Mouse (Mus musculus): ENCODE measurements around the gene Fbxl14. TPM values are rescaled to one million over a fixed set of nuclear protein-coding genes. Genes with fewer than 3 reads are reported as not detected.

The Fbxl14 gene
- polyA plus RNA-seq, 1 experiment from 2014 or later, result 4.6 TPM

GRCm38 (mm10) chr6:119487085-119487458, 7.6 kb downstream of the Fbxl14 start:
- Histone ChIP-seq H3K9ac (no peak overlapping the region), H3K27ac (no peak overlapping the region), H3K4me3 (replicated peaks) (no peak overlapping the region), H3K4me2 (replicated peaks) (no peak overlapping the region), H3K36me3 (0 out of 2 replicates have a peak, but pooled peaks cover 4% of the 10 kb centered on the region), H3K9me3 (no peaks in the 10 kb centered on the region), H3K4me1 (replicated peaks) (peaks cover 24% of the 10 kb centered on the region), H3K27me3 (replicated peaks) (no peaks in the 10 kb centered on the region)
- WGBS, result 64% methylated on average over 7 of the region's 7 CpGs
- peak; percentile 60 for ATAC-seq

- ATAC-seq, result no peak
- Histone ChIP-seq H3K4me1 (replicated peaks) (peaks cover 24% of the 10 kb centered on the region), H3K4me3 (replicated peaks) (no peak overlapping the region), H3K27ac (no peak overlapping the region), H3K9me3 (no peaks in the 10 kb centered on the region), H3K36me3 (0 out of 2 replicates have a peak, but pooled peaks cover 4% of the 10 kb centered on the region), H3K4me2 (replicated peaks) (no peak overlapping the region), H3K9ac (no peak overlapping the region), H3K27me3 (replicated peaks) (no peaks in the 10 kb centered on the region)
- 88% methylated on average over 9 of the region's 9 CpGs for WGBS
Measured at GRCm38 (mm10) chr6:119487619-119488018, 8.2 kb downstream of the Fbxl14 start.

- H3K27ac ChIP-seq, result no peak overlapping the region
- ATAC-seq, result no peak
- H3K9ac ChIP-seq, result no peak overlapping the region
- H3K4me3 ChIP-seq (replicated peaks), result no peak overlapping the region
- H3K4me2 ChIP-seq (replicated peaks), result peak overlapping the region; percentile 22; the same call in 1 of the 2 replicates
- no peaks in the 10 kb centered on the region for H3K9me3 ChIP-seq
- H3K36me3 ChIP-seq, result no peaks in the 10 kb centered on the region
- H3K27me3 ChIP-seq (replicated peaks), result no peaks in the 10 kb centered on the region
- H3K4me1 ChIP-seq (replicated peaks), result peaks cover 12% of the 10 kb centered on the region
- WGBS, result 12% methylated on average over 5 of the region's 5 CpGs
Measured at GRCm38 (mm10) chr6:119489765-119490164, 10.3 kb downstream of the Fbxl14 start.

GRCm38 (mm10) chr6:119490549-119490948, 11.1 kb downstream of the Fbxl14 start:
- H3K36me3 ChIP-seq, result no peaks in the 10 kb centered on the region
- H3K9me3 ChIP-seq, result no peaks in the 10 kb centered on the region
- no peak overlapping the region for H3K4me3 ChIP-seq (replicated peaks)
- ATAC-seq, result no peak
- H3K9ac ChIP-seq, result no peak overlapping the region
- peaks cover 10% of the 10 kb centered on the region for H3K4me1 ChIP-seq (replicated peaks)
- no peaks in the 10 kb centered on the region for H3K27me3 ChIP-seq (replicated peaks)
- no peak overlapping the region for H3K27ac ChIP-seq
- 44% methylated on average over 11 of the region's 11 CpGs for WGBS
- H3K4me2 ChIP-seq (replicated peaks), result 0 out of 2 replicates have a peak overlapping the region, but pooled peaks have one; percentile 4

- Histone ChIP-seq H3K27me3 (replicated peaks) (no peaks in the 10 kb centered on the region), H3K4me2 (replicated peaks) (no peak overlapping the region)
- ATAC-seq, result no peak
Measured at GRCm38 (mm10) chr6:119491006-119491405, 11.5 kb downstream of the Fbxl14 start.

GRCm38 (mm10) chr6:119491997-119492629, 12.6 kb downstream of the Fbxl14 start:
- 74% methylated on average over 9 of the region's 9 CpGs for WGBS
- Histone ChIP-seq H3K4me1 (replicated peaks) (0 out of 2 replicates have a peak, but pooled peaks cover 4% of the 10 kb centered on the region), H3K27ac (no peak overlapping the region), H3K4me3 (replicated peaks) (no peak overlapping the region), H3K27me3 (replicated peaks) (no peaks in the 10 kb centered on the region), H3K4me2 (replicated peaks) (no peak overlapping the region), H3K36me3 (no peaks in the 10 kb centered on the region), H3K9ac (no peak overlapping the region), H3K9me3 (no peaks in the 10 kb centered on the region)
- ATAC-seq, result no peak

More at GRCm38 (mm10) chr6:119491006-119491405, 11.5 kb downstream of the Fbxl14 start:
- no peak overlapping the region for H3K9ac ChIP-seq
- H3K4me1 ChIP-seq (replicated peaks), result 0 out of 2 replicates have a peak, but pooled peaks cover 5% of the 10 kb centered on the region
- no peaks in the 10 kb centered on the region for H3K36me3 ChIP-seq
- no peak overlapping the region for H3K27ac ChIP-seq
- no peaks in the 10 kb centered on the region for H3K9me3 ChIP-seq
- WGBS, result 70% methylated on average over 11 of the region's 11 CpGs
- H3K4me3 ChIP-seq (replicated peaks), result no peak overlapping the region

GRCm38 (mm10) chr6:119492630-119493014, 13.2 kb downstream of the Fbxl14 start:
- ATAC-seq, result no peak
- H3K36me3 ChIP-seq, result no peaks in the 10 kb centered on the region
- no peak overlapping the region for H3K9ac ChIP-seq
- no peaks in the 10 kb centered on the region for H3K9me3 ChIP-seq
- WGBS, result 44% methylated on average over 7 of the region's 7 CpGs
- H3K4me2 ChIP-seq (replicated peaks), result no peak overlapping the region
- no peaks in the 10 kb centered on the region for H3K27me3 ChIP-seq (replicated peaks)
- no peak overlapping the region for H3K27ac ChIP-seq
- 0 out of 2 replicates have a peak, but pooled peaks cover 4% of the 10 kb centered on the region for H3K4me1 ChIP-seq (replicated peaks)
- H3K4me3 ChIP-seq (replicated peaks), result no peak overlapping the region

- Histone ChIP-seq H3K4me3 (replicated peaks) (no peak overlapping the region), H3K9me3 (no peaks in the 10 kb centered on the region), H3K27me3 (replicated peaks) (no peaks in the 10 kb centered on the region), H3K4me2 (replicated peaks) (no peak overlapping the region), H3K4me1 (replicated peaks) (no peaks in the 10 kb centered on the region), H3K27ac (no peak overlapping the region), H3K9ac (no peak overlapping the region), H3K36me3 (no peaks in the 10 kb centered on the region)
- WGBS, result 16% methylated on average over 5 of the region's 5 CpGs
- peak; percentile 67; the same call in 1 of the 2 replicates for ATAC-seq
Measured at GRCm38 (mm10) chr6:119499271-119499670, 19.8 kb downstream of the Fbxl14 start.

- no peaks in the 10 kb centered on the region for H3K27me3 ChIP-seq (replicated peaks)
- WGBS, result 56% methylated on average over 5 of the region's 5 CpGs
- ATAC-seq, result no peak
Measured at GRCm38 (mm10) chr6:119500086-119500485, 20.6 kb downstream of the Fbxl14 start.

GRCm38 (mm10) chr6:119502031-119502430, 22.6 kb downstream of the Fbxl14 start:
- 56% methylated on average over 9 of the region's 9 CpGs for WGBS

More at GRCm38 (mm10) chr6:119500086-119500485, 20.6 kb downstream of the Fbxl14 start:
- Histone ChIP-seq H3K36me3 (no peaks in the 10 kb centered on the region), H3K9ac (no peak overlapping the region), H3K4me3 (replicated peaks) (no peak overlapping the region), H3K9me3 (no peaks in the 10 kb centered on the region), H3K27ac (no peak overlapping the region), H3K4me1 (replicated peaks) (no peaks in the 10 kb centered on the region), H3K4me2 (replicated peaks) (no peak overlapping the region)

GRCm38 (mm10) chr6:119504756-119505155, 25.3 kb downstream of the Fbxl14 start:
- WGBS, result 82% methylated on average over 8 of the region's 8 CpGs
- no peaks in the 10 kb centered on the region for H3K36me3 ChIP-seq
- no peak for ATAC-seq
- H3K27ac ChIP-seq, result no peak overlapping the region
- H3K27me3 ChIP-seq (replicated peaks), result no peaks in the 10 kb centered on the region
- H3K9me3 ChIP-seq, result no peaks in the 10 kb centered on the region
- no peak overlapping the region for H3K9ac ChIP-seq
- H3K4me2 ChIP-seq (replicated peaks), result no peak overlapping the region
- no peak overlapping the region for H3K4me3 ChIP-seq (replicated peaks)
- H3K4me1 ChIP-seq (replicated peaks), result no peaks in the 10 kb centered on the region

More at GRCm38 (mm10) chr6:119502031-119502430, 22.6 kb downstream of the Fbxl14 start:
- H3K4me1 ChIP-seq (replicated peaks), result no peaks in the 10 kb centered on the region
- H3K9me3 ChIP-seq, result no peaks in the 10 kb centered on the region
- no peak overlapping the region for H3K4me3 ChIP-seq (replicated peaks)
- no peak overlapping the region for H3K9ac ChIP-seq
- H3K27me3 ChIP-seq (replicated peaks), result no peaks in the 10 kb centered on the region
- no peak overlapping the region for H3K4me2 ChIP-seq (replicated peaks)
- no peak overlapping the region for H3K27ac ChIP-seq
- ATAC-seq, result no peak
- no peaks in the 10 kb centered on the region for H3K36me3 ChIP-seq

- Histone ChIP-seq H3K36me3 (no peaks in the 10 kb centered on the region), H3K9me3 (no peaks in the 10 kb centered on the region), H3K4me2 (replicated peaks) (no peak overlapping the region), H3K27me3 (replicated peaks) (no peaks in the 10 kb centered on the region), H3K27ac (no peak overlapping the region), H3K9ac (no peak overlapping the region), H3K4me3 (replicated peaks) (no peak overlapping the region), H3K4me1 (replicated peaks) (no peaks in the 10 kb centered on the region)
- ATAC-seq, result no peak
- 69% methylated on average over 9 of the region's 9 CpGs for WGBS
Measured at GRCm38 (mm10) chr6:119505525-119506225, 26.2 kb downstream of the Fbxl14 start.

Measured in intestine, embryonic 15.5 days (tissue).